Mouse (Mus musculus): Measurements from ENCODE around the gene Crkl. TPM values are rescaled to one million over a fixed set of nuclear protein-coding genes. Genes with fewer than 3 reads are reported as not detected.

Crkl gene
- polyA plus RNA-seq, 1 experiment from 2014 or later = 86.2 TPM

DNA sequence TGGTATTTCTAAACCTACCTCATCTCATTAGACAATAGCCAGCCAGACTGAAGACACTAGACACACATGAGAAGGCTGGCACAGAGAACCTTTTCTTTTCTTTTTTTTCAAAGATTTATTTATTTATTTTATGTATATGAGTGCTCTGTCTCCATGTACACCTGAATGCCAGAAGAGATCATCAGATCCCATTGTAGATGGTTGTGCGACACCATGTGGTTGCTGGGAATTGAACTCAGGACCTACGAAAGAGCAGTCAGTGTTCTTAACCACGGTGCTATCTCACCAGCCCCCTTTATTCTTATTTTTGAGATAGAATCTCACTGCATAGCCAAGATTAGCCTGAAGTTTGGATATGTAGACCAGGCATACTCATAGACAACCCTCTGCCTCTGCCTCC is 84.8 kb downstream of the Crkl start:
- H3K4me1 ChIP-seq (replicated peaks) = peaks cover 10% of the 10 kb centered on the region
- H3K36me3 ChIP-seq = no peaks in the 10 kb centered on the region
- no peak overlapping the region for H3K27ac ChIP-seq
- 89% methylated on average over 3 of the region's 3 CpGs for WGBS
- ATAC-seq (ENCODE audit: low FRiP score) = no peak
- H3K9me3 ChIP-seq = no peaks in the 10 kb centered on the region
- H3K4me3 ChIP-seq = no peak overlapping the region
- no peak overlapping the region for H3K4me2 ChIP-seq
- no peak overlapping the region for H3K9ac ChIP-seq
- no peaks in the 10 kb centered on the region for H3K27me3 ChIP-seq

Other genes with a start within 250 kb of the Crkl start
- 313 and 319 TPM in 2 replicates for gene Ube2l3, start 249.3 kb upstream of the Crkl start, polyA plus RNA-seq (2015; fragmentation: Nextera tagmentation; extraction: Ambion mirVana)
- gene Rimbp3, start 243.4 kb upstream of the Crkl start, polyA plus RNA-seq (2015; fragmentation: Nextera tagmentation; extraction: Ambion mirVana) = 1.8 and 1.9 TPM in 2 replicates
- gene Hic2, start 218.4 kb upstream of the Crkl start, polyA plus RNA-seq (2015; fragmentation: Nextera tagmentation; extraction: Ambion mirVana) = 9.0 and 9.4 TPM in 2 replicates
- gene Tmem191c, start 175.9 kb upstream of the Crkl start, polyA plus RNA-seq (2015; fragmentation: Nextera tagmentation; extraction: Ambion mirVana) = 32.6 and 33.3 TPM in 2 replicates
- gene Serpind1, start 120.6 kb upstream of the Crkl start, polyA plus RNA-seq (2015; fragmentation: Nextera tagmentation; extraction: Ambion mirVana) = 1.2 and 1.4 TPM in 2 replicates
- 22.6 and 23.1 TPM in 2 replicates for gene Snap29, start 46.0 kb upstream of the Crkl start, polyA plus RNA-seq (2015; fragmentation: Nextera tagmentation; extraction: Ambion mirVana)
- 60.9 and 62.1 TPM in 2 replicates for gene Pi4ka, start 45.7 kb upstream of the Crkl start, polyA plus RNA-seq (2015; fragmentation: Nextera tagmentation; extraction: Ambion mirVana)
- gene Aifm3, start 37.6 kb downstream of the Crkl start, polyA plus RNA-seq (2015; fragmentation: Nextera tagmentation; extraction: Ambion mirVana) = 5.7 and 6.3 TPM in 2 replicates
- gene Lztr1, start 56.7 kb downstream of the Crkl start, polyA plus RNA-seq (2015; fragmentation: Nextera tagmentation; extraction: Ambion mirVana) = 133 TPM in 2 replicates
- 68.2 and 69.0 TPM in 2 replicates for gene Thap7, start 79.1 kb downstream of the Crkl start, polyA plus RNA-seq (2015; fragmentation: Nextera tagmentation; extraction: Ambion mirVana)
- gene Lrrc74b, start 109.3 kb downstream of the Crkl start, polyA plus RNA-seq (2015; fragmentation: Nextera tagmentation; extraction: Ambion mirVana) = 0.75 and 1.3 TPM in 2 replicates
- 1.9 and 2.1 TPM in 2 replicates for gene P2rx6, start 109.9 kb downstream of the Crkl start, polyA plus RNA-seq (2015; fragmentation: Nextera tagmentation; extraction: Ambion mirVana)
- 20.2 and 21.0 TPM in 2 replicates for gene Slc7a4, start 131.2 kb downstream of the Crkl start, polyA plus RNA-seq (2015; fragmentation: Nextera tagmentation; extraction: Ambion mirVana)
- gene Smpd4, start 167.4 kb downstream of the Crkl start, polyA plus RNA-seq (2015; fragmentation: Nextera tagmentation; extraction: Ambion mirVana) = 23.8 and 27.2 TPM in 2 replicates
- gene Ccdc74a, start 194.5 kb downstream of the Crkl start, polyA plus RNA-seq (2015; fragmentation: Nextera tagmentation; extraction: Ambion mirVana) = 7.0 and 7.8 TPM in 2 replicates

Measured in hindbrain, embryonic 13.5 days (tissue).